Mouse (Mus musculus) brain, embryonic 14.5 days (tissue): ENCODE results near the gene Neurl2. TPM values are rescaled to one million over a fixed set of nuclear protein-coding genes. Genes with fewer than 3 reads are reported as not detected.
"Not testable (repeated sequence)": the region's sequence is repeated elsewhere in the genome, so short reads cannot be mapped to it uniquely, and the experiment has no call there.

Source experiments
- DNase-seq: peaks from one replicate; pipeline ENCODE4 v3.0.0-alpha.2; 2011; ENCODE audit warnings: low read depth
- CTCF ChIP-seq: fragments of 200-500 bp; IDR thresholded peaks from 2 replicates; pipeline ENCODE4 v1.5.1; 2012; ENCODE audit warnings: inconsistent platforms, mild to moderate bottlenecking, moderate library complexity, borderline replicate concordance; ENCODE audit not compliant: insufficient read depth, insufficient read length; ENCODE audit errors: extremely low read depth
- POLR2A ChIP-seq: fragments of 200-500 bp; IDR thresholded peaks from 2 replicates; pipeline ENCODE4 v1.6.1; 2012; ENCODE audit warnings: mild to moderate bottlenecking, inconsistent platforms, borderline replicate concordance; ENCODE audit not compliant: poor library complexity, insufficient read depth, insufficient read length, severe bottlenecking; ENCODE audit errors: extremely low read depth
- polyA plus RNA-seq: library from polyadenylated mRNA; depleted of rRNA; stranded (reverse); fragments of >200 nt; gene quantifications from 2 replicates; pipeline ENCODE4 v1.2.3, GENCODE M21; 2012

Gene Neurl2
- polyA plus RNA-seq, 1 experiment, result 7.0 TPM

DNA sequence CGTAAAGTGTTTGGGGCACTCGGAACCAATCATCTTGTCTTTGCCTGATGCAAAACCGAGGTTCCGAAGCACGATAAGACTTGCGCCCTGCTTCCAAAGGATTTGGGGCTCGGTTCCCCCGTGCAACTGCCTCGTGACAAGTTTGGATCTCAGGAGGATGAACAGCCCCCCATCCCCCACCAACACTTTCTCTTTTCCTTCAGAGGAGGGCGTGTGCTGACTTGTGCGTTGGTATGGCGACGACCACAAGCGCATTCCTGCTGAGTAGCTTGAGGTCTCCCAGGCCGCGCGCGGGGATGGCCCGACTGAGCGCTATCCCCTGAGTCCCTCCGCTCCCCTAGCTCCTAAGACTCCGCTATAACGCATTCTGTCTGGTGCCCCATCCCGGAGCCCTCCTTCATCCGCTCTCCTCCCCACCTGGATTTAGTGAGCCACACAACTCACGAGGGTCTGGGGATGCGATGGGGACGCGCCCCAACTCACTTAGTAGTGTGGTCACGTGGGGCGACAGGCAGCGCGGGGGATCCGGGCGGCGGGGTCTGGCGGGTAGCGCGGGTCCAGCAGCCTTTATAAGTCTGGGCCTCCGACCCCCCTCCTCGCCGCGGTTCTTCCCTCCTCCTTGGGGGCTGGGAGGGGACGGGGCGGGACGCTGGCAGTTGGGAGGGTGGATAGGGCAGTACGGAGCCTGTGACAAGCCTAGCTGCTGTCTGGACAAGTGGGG, 24.0 kb upstream of the Neurl2 start, which contains the start of gene Pltp:
Gene Pltp, minus strand, starts transcription at position 611 of the 721 bp plus-strand sequence.
- peak; percentile 71 for DNase-seq

DNA sequence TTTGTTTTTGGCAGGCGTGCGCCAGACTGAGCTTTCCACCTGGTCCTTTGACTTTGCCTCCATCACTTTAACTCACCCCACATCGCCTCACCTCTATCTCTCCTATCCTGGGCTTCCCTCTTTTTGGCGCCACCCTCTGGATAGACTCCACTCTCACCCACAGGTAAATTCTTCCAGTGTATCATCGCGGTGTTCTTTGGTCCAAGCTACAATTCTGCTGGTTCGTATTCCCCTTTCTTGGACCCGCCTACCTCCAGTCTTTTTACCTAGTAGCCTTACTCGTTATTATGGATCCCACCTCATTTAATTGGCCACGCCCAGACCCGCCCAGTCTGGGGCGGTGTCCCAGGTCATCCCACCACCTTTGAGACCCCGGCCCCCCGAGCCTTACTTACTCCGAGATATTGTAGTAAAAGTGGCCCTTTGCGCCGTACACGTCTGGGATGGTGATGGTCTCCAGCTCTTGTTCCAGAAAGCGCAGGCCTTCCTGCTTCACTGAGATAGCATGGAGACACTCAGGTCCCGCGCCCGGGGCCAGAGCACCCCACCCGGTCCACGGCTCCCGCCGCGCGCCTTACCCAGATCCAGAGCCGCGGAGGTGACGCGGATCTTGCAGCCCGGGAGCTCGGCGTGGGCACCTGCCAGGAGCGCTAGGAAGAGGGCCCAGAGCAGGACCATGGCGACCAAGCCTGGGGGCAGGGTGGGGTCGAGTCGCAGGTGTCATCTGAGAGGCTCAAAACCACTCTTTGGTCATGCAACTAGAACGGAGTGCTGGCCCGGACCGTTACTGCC, 23.2 kb upstream of the Neurl2 start:
- no peak for DNase-seq
- no peak for TF ChIP-seq POLR2A
- no peak for TF ChIP-seq CTCF

More for the DNA sequence above, 24.0 kb upstream of the Neurl2 start, which contains the start of gene Pltp:
- no peak for TF ChIP-seq CTCF
- no peak for TF ChIP-seq POLR2A

DNA sequence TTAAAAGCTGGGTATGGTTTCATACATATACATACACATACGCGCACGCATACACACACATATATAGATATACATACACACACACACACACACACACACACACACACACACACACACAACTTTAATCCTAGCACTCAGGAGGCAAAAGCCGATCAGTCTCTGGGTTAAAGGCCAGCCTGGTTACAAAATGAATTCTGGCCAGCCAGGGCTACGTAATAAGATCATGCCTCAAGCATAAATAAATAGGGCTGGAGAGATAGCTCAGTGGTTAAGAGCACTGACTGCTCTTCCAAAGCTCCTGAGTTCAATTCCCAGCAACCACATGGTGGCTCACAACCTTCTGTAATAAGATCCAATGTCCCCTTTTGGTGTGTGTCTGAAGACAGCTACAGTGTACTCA, 22.3 kb upstream of the Neurl2 start:
- DNase-seq, result not testable (repeated sequence)

DNA sequence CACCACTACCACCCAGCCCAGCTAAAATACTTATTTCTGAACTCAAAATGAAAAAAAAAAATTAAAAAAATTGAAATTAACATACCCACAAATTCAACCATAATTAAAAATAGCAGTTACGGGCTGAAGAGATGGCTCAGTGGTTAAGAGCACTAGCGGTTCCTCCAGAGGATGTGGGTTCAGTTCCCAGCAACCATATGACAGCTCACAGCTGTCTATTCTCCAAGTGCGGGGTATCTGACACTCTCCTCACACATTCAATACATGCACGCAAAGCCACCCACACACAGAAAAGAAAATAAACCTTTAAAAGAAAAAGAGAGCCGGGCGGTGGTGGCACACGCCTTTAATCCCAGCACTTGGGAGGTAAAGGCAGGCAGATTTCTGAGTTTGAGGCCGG, 16.8 kb upstream of the Neurl2 start:
- DNase-seq, result no peak
- TF ChIP-seq CTCF (no peak), POLR2A (no peak)

DNA sequence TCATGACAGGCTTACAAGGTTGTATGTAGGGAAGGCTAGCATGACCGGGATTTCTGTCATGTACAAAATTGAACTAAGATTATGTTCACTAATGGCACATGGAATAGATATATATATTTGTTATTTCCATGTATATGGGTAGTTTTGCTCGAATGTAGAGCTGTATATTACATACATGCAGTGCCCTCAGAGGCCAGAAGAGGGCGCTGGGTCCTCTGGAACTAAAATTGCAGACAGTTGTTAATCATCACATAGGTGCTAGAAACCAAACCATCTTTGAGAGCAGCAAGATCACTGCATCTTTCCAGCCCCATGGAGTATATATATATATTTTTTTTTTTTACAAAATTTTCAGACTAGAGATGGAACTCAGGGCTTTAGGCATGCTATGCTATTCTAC, 12.5 kb upstream of the Neurl2 start:
- no peak for DNase-seq
- peak; percentile 40; the same call in 1 of the 2 replicates for TF ChIP-seq CTCF
- TF ChIP-seq POLR2A, result no peak

DNA sequence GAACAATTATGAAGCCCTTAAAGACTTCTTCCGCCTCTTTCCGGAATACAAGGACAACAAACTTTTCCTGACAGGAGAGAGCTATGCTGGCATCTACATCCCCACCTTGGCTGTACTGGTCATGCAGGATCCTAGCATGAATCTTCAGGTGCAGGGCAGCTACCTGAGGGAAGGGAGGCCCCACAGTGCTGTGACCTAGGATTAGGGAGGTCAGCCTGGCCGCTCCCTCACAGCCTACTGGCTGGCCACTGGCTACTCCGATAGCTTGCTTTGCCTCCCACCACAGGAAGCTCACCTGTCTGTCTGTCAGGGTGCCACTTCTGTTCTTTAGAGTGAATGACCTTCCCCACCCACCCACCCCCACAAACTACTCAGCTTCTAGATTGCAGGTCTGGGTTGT, 1.9 kb upstream of the Neurl2 start:
- TF ChIP-seq POLR2A (no peak), CTCF (no peak)
- DNase-seq, result no peak

DNA sequence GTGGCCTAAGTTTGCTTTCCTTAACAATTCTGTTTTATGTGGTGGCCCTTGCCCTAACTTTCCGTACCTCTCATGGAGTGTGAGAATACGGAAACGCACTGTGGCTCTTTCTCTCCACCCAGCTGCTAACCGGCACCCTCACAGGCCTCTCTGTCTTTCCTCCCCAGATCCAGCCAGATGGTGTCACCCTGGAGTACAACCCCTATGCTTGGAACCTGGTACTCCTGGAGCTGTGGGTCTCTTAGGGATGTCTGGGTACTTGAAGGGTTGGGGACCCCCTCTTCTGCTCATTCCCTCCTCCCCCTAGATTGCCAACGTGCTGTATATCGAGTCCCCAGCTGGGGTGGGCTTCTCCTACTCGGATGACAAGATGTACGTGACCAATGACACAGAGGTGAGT, 1.3 kb upstream of the Neurl2 start:
- no peak for TF ChIP-seq POLR2A
- TF ChIP-seq CTCF, result no peak
- DNase-seq, result no peak

DNA sequence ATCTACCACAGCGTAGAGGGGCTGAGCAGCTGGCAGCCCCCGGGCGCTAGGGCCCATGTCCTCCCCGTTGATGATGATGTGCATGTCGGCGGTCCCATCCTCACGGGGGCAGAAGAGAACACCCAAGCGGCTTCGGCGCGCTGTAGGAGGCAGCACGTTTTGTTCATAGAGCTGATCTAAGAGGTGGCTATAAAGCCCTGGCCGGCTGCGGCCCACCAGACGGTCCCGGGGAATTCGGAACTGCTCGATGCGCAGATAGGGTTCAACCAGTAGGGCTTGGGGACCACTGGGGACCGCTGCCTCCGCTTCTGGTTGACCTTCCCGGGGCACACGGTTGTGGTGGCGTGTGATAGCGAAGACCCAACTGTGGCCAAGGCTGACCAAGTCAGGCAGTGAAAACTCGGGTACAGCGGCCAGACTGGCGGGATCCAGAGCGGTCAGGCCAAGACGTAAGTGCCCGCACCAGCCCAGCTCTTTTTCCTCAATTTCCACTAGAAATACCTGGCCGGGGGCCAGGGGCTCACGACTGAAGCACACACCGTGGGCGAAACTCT, 431 bp downstream of the Neurl2 start, which contains the start of gene Ctsa:
Gene Ctsa, plus strand, starts transcription at position 126 of the 554 bp plus-strand sequence.
- peak; percentile 86 for DNase-seq
- peak; percentile 39; the same call in 1 of the 2 replicates for TF ChIP-seq POLR2A
- TF ChIP-seq CTCF, result peak; percentile 47; the same call in 1 of the 2 replicates

DNA sequence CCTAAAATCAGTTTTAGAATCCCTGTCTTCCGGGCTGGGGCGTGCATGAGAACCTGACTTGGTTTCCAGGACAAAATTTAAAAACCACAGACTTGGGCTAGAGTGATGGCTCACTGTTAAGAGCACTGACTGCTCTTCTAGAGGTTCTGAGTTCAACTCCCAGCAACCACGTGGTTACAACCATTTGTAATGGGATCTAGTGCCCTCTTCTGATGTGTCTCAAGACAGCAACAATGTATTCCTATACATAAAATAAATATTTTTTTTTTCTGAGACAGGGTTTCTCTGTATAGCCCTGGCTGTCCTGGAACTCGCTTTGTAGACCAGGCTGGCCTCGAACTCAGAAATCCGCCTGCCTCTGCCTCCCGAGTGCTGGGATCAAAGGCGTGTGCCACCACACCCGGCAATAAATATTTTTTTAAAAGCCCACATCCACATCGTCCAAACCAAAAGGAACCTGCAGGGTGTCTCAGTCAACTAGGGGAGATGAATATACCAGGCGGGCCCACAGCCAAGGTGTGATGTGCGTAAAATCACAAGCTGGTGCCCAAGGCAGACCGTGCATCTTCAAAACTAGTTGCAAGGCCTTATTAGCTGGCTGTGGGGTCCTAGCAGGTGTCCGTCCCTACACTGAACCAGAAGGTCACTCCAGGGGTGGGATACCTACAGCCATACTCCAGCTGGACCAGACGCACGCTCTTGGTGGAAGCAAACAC, 1.1 kb downstream of the Neurl2 start:
- no peak for DNase-seq
- TF ChIP-seq CTCF (no peak), POLR2A (no peak)

DNA sequence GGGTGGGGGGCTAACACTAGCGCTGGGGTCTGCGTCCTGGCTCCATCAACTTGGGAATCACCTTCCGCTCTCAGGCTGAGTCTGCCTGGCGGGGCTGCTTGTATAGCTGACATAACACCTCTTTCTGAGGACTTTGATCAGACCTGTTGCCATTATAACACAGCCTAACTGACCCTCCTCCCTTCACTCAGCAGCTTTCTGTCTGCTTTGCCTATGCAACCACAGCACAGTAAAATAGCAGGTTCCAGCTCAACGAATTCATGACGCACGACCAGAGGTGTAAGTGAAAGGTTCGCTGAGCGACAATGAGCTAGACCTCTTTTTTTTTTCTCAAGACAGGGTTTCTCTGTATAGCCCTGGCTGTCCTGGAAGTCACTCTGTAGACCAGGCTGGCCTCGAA, 2.2 kb downstream of the Neurl2 start:
- DNase-seq, result no peak
- TF ChIP-seq POLR2A (no peak), CTCF (no peak)

DNA sequence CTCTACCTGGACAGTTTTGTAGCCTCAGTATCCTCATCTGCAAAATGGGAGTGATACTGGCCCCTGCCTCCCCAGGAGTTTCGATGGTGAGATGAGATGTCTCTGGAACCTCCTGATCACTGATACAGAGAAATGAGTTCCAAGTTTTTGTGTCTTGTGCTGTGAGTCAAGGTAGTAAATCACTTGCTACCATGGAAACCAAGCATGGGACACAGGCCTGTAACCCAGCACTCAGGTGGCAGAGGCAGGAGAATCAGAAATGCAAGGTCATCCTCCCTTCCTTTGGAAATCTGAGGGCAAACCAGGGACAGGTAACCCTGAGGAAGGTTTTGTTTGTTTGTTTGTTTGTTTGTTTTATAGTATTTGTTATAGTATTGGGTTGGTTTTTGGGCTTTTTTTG, 4.2 kb downstream of the Neurl2 start:
- no peak for TF ChIP-seq POLR2A
- DNase-seq, result no peak

DNA sequence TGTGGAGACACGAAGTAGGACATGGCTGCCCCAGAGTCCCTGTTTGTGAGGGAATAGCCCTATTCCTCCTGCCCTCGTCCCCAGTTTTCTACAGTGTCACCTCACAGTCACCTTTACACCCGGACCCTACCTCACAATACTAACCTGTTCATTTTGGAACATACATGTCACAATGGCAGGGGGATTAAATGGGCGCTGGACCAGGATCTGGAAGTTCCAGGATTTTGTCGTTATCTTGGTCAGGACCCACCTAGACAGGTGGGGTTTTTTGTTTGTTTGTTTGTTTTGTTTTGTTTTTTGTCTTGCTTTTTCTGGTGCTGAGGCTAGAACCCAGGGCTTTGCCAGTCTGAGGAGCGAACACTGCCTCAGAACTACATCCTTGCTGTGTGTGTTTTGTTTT, 4.8 kb downstream of the Neurl2 start, which contains the start of gene Spata25:
Gene Spata25, minus strand, starts transcription at position 101 of the 400 bp plus-strand sequence.
- no peak for DNase-seq
- no peak for TF ChIP-seq POLR2A
- TF ChIP-seq CTCF, result no peak

DNA sequence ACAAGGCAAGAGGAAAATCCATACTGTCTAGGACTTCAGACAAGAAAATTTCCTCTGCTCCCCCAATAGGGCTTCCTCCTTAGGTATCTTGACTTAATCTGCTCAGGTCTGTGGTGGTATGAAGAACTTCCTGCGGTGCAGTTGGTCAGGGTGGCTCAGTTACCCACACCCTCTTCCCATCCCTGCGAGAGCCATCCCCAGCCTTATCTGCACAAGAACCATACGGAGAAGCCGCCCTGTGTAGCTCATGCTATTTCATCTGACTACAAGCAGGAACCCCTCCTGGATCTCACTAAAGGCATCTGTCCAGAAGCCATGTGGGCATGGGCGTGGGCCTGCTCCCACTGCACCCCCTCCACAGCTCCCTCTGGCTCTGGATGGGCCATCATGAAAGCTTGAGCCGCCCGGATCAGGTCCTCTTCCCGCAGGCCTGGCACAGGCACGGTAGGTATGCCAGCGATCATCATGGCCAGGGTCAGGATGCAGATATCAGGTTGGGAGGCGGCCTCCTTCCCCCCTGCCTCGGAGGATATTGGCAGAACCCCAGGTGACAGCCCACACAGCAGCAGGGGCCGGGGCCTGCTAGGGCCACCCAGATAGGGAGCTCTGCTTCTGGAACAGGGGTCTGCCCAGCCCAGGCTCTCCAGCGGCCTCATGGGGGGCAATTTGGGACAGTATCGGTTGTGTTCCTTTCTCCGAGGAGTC, 6.0 kb downstream of the Neurl2 start:
- DNase-seq, result no peak
- TF ChIP-seq POLR2A (no peak), CTCF (no peak)

DNA sequence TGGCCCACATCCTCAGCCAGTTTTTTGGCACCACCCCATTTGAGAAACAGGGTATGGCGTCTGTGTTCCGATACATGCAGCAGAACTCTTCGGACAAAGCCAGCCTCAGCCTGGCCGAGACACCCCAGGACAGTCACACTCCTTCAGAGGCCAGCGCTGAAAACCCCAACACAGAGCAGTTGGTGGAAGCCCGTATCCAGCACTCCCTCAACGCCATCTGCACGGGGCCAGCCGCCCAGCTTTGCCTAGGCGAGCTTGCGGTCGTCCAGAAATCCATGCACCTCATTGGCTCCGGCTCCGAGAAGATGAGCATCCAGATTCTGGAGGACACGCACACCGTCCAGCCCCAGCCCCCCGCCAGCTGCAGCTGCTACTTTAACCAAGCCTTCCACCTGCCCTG, 7.7 kb downstream of the Neurl2 start:
- no peak for DNase-seq
- TF ChIP-seq POLR2A, result no peak
- no peak for TF ChIP-seq CTCF
